Mouse (Mus musculus) neural tube, embryonic 11.5 days (tissue): ENCODE data around the gene Btbd17. TPM values are rescaled to one million over a fixed set of nuclear protein-coding genes. Genes with fewer than 3 reads are reported as not detected.
A peak's percentile ranks its signal among the peaks of the same experiment; 100 is the strongest.

ENCODE experiments used
- ATAC-seq: fragments of 200-750 bp; cut with Nextera tagmentation; 2 replicates; pipeline ENCODE4 v1.8.0; 2017; ENCODE audit warnings: moderate number of reproducible peaks, mild to moderate bottlenecking, moderate TSS enrichment, moderate library complexity; ENCODE audit not compliant: insufficient read depth, low FRiP score, low TSS enrichment
- DNase-seq: peaks from one replicate; pipeline ENCODE4 v3.0.0-alpha.2; 2015; ENCODE audit warnings: low spot score
- H3K27ac ChIP-seq: fragments of 300-500 bp; sonication (generic); 2 replicates; pipeline ENCODE4 v1.5.1; 2014; ENCODE audit warnings: low read depth, mild to moderate bottlenecking, low read length
- H3K27me3 ChIP-seq: fragments of 300-500 bp; sonication (generic); 2 replicates; pipeline ENCODE4 v1.6.1; 2014; ENCODE audit warnings: mild to moderate bottlenecking, low read length, mixed read lengths; ENCODE audit not compliant: control insufficient read depth, insufficient read depth
- H3K36me3 ChIP-seq: fragments of 300-500 bp; sonication (generic); 2 replicates; pipeline ENCODE4 v1.6.1; 2014; ENCODE audit warnings: mild to moderate bottlenecking, low read length, moderate library complexity, mixed read lengths; ENCODE audit not compliant: control insufficient read depth, insufficient read depth
- H3K4me1 ChIP-seq: fragments of 300-500 bp; sonication (generic); 2 replicates; pipeline ENCODE4 v1.6.1; 2014; ENCODE audit warnings: low read length, mixed read lengths; ENCODE audit not compliant: control insufficient read depth, insufficient read depth
- H3K4me2 ChIP-seq: fragments of 300-500 bp; sonication (generic); 2 replicates; pipeline ENCODE4 v1.6.1; 2014; ENCODE audit warnings: low read depth, mild to moderate bottlenecking, moderate library complexity
- H3K4me3 ChIP-seq: fragments of 300-500 bp; sonication (generic); 2 replicates; pipeline ENCODE4 v1.5.1; 2014; ENCODE audit warnings: low read depth, low read length
- H3K9ac ChIP-seq: fragments of 300-500 bp; sonication (generic); 2 replicates; pipeline ENCODE4 v1.6.1; 2014; ENCODE audit warnings: mild to moderate bottlenecking, low read length
- H3K9me3 ChIP-seq: fragments of 300-500 bp; sonication (generic); 2 replicates; pipeline ENCODE4 v1.6.1; 2016; ENCODE audit warnings: low read length; ENCODE audit not compliant: control insufficient read depth
- WGBS: fragments of 180-500 bp; shearing (Covaris S2); extraction: QIAGEN DNeasy Blood & Tissue Kit; methylation state at CpG from one replicate; pipeline ENCODE4 v1.1.7; 2014; 5-methylcytosine and 5-hydroxymethylcytosine counted together
- polyA plus RNA-seq: library from polyadenylated mRNA; unstranded; fragments of >200 nt; fragmentation: Nextera tagmentation; extraction: Ambion mirVana; gene quantifications from 2 replicates; pipeline ENCODE4 v1.2.1, GENCODE M21; 2014

The Btbd17 gene
- polyA plus RNA-seq, 1 experiment from 2014 or later, result 51.5 TPM

DNA sequence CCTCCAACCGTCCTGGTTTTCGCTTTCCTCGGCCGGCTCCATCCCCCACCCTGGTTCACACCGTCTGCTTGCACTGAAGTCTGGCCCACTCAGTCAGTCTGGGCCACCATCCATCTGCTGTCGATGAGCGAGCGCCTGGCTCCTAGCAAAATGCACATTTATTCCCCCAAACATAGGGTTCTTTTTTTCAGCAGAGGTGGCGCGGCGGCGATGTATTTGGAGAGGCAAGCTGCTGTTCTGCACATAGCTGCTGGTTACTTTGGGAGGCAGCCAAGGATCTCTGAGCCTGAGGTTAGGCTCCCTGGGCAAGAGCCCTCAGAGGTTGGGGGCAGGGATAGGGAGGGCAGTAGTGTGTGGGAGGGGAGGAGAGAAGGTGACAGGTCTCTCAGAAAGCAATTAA is 27.0 kb upstream of the Btbd17 start:
- DNase-seq (peak; percentile 53), ATAC-seq (no peak)
- H3K36me3 ChIP-seq, result no peaks in the 10 kb centered on the region
- no peak overlapping the region for H3K9ac ChIP-seq
- no peaks in the 10 kb centered on the region for H3K9me3 ChIP-seq
- WGBS, result 45% methylated on average over 12 of the region's 12 CpGs
- peaks cover 15% of the 10 kb centered on the region for H3K4me1 ChIP-seq
- H3K4me2 ChIP-seq, result no peak overlapping the region
- H3K27me3 ChIP-seq, result no peaks in the 10 kb centered on the region
- no peak overlapping the region for H3K4me3 ChIP-seq
- H3K27ac ChIP-seq, result no peak overlapping the region

DNA sequence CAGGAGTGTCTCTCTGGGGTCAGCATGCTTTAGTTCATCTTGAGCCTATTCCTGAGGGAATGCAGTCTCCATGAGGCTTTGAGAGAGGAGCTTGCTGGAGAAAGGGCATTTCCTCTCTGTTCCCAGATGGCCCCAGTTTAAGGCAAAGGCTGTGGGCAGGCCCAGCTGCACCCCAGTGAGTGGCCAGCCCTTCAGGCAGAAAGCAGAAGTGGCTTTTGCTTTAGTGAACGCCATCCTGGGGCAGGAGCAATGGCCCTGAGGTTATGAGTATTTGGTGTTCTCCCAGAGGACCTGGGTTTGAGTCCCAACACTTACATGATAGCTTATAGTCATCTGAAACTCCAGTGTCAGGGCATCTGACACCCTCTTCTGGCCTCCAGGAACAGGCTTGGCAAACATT is 25.6 kb upstream of the Btbd17 start:
- H3K9me3 ChIP-seq, result no peaks in the 10 kb centered on the region
- H3K4me2 ChIP-seq, result no peak overlapping the region
- no peak overlapping the region for H3K9ac ChIP-seq
- H3K4me3 ChIP-seq, result no peak overlapping the region
- WGBS, result 75% methylated on average over 1 of the region's 1 CpGs
- H3K27me3 ChIP-seq, result no peaks in the 10 kb centered on the region
- H3K27ac ChIP-seq, result no peak overlapping the region
- no peak for ATAC-seq
- H3K36me3 ChIP-seq, result no peaks in the 10 kb centered on the region
- H3K4me1 ChIP-seq, result peaks cover 15% of the 10 kb centered on the region
- no peak for DNase-seq

GRCm38 (mm10) chr11:114820444-114820843 is 24.7 kb upstream of the Btbd17 start:
- Histone ChIP-seq H3K27ac (no peak overlapping the region), H3K4me1 (peaks cover 15% of the 10 kb centered on the region), H3K9ac (no peak overlapping the region), H3K27me3 (no peaks in the 10 kb centered on the region), H3K4me2 (no peak overlapping the region), H3K9me3 (no peaks in the 10 kb centered on the region), H3K36me3 (no peaks in the 10 kb centered on the region), H3K4me3 (no peak overlapping the region)
- ATAC-seq, result no peak
- 37% methylated on average over 3 of the region's 3 CpGs for WGBS
- DNase-seq, result no peak

- no peak for ATAC-seq
- no peak overlapping the region for H3K27ac ChIP-seq
- no peaks in the 10 kb centered on the region for H3K27me3 ChIP-seq
- 10% methylated on average over 2 of the region's 2 CpGs for WGBS
- H3K36me3 ChIP-seq, result no peaks in the 10 kb centered on the region
- H3K4me1 ChIP-seq, result peaks cover 15% of the 10 kb centered on the region
- no peak for DNase-seq
- H3K4me2 ChIP-seq, result no peak overlapping the region
- H3K9ac ChIP-seq, result no peak overlapping the region
- H3K9me3 ChIP-seq, result no peaks in the 10 kb centered on the region
- H3K4me3 ChIP-seq, result no peak overlapping the region
Observed at GRCm38 (mm10) chr11:114819110-114819509, 23.4 kb upstream of the Btbd17 start.

DNA sequence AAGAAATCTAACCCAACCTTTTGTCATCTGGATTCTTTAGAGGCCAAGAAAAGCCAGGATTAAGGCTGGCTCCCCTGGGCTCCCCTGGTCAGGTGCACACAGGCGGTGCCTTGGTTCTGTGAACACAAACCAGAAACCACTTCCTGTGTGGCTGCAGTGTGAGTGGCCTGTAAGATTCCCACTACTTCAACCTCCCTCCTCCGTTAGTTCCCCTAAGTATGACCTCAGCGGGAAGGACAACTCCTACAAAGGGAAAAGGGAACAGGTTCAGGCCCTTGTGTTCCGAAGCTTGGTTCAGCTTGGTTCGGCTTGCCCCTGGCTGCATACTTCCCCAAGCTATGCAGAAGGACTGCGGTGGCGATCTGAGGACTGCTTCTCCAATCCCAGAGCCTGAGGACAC is 22.4 kb upstream of the Btbd17 start:
- 95% methylated on average over 7 of the region's 7 CpGs for WGBS
- no peaks in the 10 kb centered on the region for H3K36me3 ChIP-seq
- H3K27me3 ChIP-seq, result no peaks in the 10 kb centered on the region

GRCm38 (mm10) chr11:114816934-114817333 is 21.2 kb upstream of the Btbd17 start:
- Histone ChIP-seq H3K4me1 (peaks cover 9% of the 10 kb centered on the region; the same call in 1 of the 2 replicates), H3K4me3 (no peak overlapping the region), H3K9ac (no peak overlapping the region), H3K27ac (no peak overlapping the region), H3K36me3 (no peaks in the 10 kb centered on the region), H3K4me2 (no peak overlapping the region), H3K27me3 (no peaks in the 10 kb centered on the region), H3K9me3 (no peaks in the 10 kb centered on the region)
- DNase-seq, result no peak
- WGBS, result 90% methylated on average over 4 of the region's 4 CpGs
- ATAC-seq, result no peak

More for the DNA sequence above, 22.4 kb upstream of the Btbd17 start:
- no peak overlapping the region for H3K27ac ChIP-seq
- ATAC-seq (no peak), DNase-seq (no peak)
- no peak overlapping the region for H3K4me3 ChIP-seq
- H3K4me2 ChIP-seq, result no peak overlapping the region
- H3K4me1 ChIP-seq, result peaks cover 10% of the 10 kb centered on the region
- no peaks in the 10 kb centered on the region for H3K9me3 ChIP-seq
- H3K9ac ChIP-seq, result no peak overlapping the region

DNA sequence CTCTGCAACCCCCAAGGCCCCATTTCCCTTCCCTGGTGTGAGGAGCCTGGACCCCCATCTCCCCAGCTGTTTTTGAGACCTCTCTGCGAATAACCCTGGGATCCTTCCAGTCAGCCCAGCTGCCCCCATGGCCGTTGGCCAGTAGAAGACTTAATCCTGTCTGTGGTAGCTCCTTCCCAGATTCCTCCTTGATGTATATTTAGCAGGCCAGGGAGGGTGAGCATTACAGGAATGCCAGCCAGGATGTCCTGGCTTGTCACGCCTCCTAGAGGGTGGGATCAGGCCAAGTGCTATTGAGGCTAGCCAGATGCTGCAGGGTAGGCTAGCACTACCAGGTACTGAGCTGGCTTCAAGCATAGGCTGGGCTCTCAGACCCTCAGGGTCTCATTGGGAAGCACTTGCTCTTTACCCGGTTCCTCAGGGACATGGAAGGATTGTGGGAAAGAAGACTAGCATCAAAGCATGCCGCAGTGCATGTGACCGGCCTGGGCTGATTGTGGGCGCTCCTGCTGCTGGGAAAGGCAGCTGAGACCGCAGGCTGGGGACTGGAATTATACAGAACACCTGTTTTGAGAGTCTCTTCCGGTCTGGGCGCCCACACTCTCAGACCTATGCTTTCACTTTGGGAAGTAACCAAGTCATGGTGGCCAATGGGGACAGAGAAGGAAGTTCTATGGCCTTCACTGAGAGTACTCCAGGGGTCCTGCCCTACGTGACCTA is 19.3 kb upstream of the Btbd17 start:
- WGBS, result 79% methylated on average over 11 of the region's 11 CpGs
- Histone ChIP-seq H3K4me3 (no peak overlapping the region), H3K4me1 (peaks cover 9% of the 10 kb centered on the region; the same call in 1 of the 2 replicates), H3K27ac (no peak overlapping the region), H3K36me3 (no peaks in the 10 kb centered on the region), H3K27me3 (no peaks in the 10 kb centered on the region), H3K9ac (no peak overlapping the region), H3K9me3 (no peaks in the 10 kb centered on the region), H3K4me2 (no peak overlapping the region)
- DNase-seq (no peak), ATAC-seq (no peak)

DNA sequence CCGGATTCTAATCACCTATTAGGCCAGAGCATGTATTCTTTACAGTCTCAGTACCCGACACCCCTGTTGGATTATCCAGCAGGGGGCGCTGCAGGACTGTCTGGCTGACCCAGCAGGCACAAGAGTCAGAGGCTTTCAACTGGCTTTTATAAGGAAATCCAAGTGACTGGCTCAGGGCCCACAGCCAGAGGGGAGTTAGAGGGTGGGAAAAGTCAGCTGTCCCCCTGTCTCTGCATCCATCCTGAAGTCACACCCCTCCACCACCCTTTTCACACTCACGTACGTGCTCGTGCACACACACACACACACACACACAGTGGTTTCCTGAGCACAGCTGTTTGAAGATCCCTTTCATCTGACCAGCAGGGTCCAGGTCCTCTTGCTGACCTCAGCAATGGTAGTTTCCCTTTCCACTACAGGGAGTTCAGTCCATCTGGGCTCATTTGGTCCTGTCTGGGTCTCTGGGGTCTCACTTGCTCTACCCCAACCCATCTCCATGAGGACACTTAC is 17.0 kb upstream of the Btbd17 start:
- Histone ChIP-seq H3K27ac (no peak overlapping the region), H3K9ac (no peak overlapping the region)
- 8% methylated on average over 6 of the region's 6 CpGs for WGBS

GRCm38 (mm10) chr11:114810344-114810743 is 14.6 kb upstream of the Btbd17 start:
- DNase-seq (no peak), ATAC-seq (no peak)
- Histone ChIP-seq H3K4me2 (no peak overlapping the region), H3K27ac (no peak overlapping the region), H3K27me3 (no peaks in the 10 kb centered on the region), H3K9me3 (no peaks in the 10 kb centered on the region), H3K9ac (no peak overlapping the region), H3K4me3 (no peak overlapping the region), H3K36me3 (no peaks in the 10 kb centered on the region), H3K4me1 (peaks cover 19% of the 10 kb centered on the region; the same call in 1 of the 2 replicates)
- 28% methylated on average over 4 of the region's 4 CpGs for WGBS

More for the DNA sequence above, 17.0 kb upstream of the Btbd17 start:
- DNase-seq (peak; percentile 89), ATAC-seq (0 out of 2 replicates have a peak, but pooled peaks have one; percentile 45)
- Histone ChIP-seq H3K9me3 (no peaks in the 10 kb centered on the region), H3K4me2 (no peak overlapping the region), H3K36me3 (no peaks in the 10 kb centered on the region), H3K4me3 (no peak overlapping the region), H3K27me3 (no peaks in the 10 kb centered on the region), H3K4me1 (0 out of 2 replicates have a peak, but pooled peaks cover 8% of the 10 kb centered on the region)
